20 mouse cellular contexts compared by ENCODE assay signal in genomic region chr1:192300417-192300816, GRCm38 (mm10).
DNase-seq lines count a peak whose midpoint lies in the region; ATAC-seq and TF ChIP-seq lines count a peak whose summit lies in the region.
"Had no signal": no experiment of that assay in that cellular context is flagged by ENCODE, and none has a peak within 500 bp of the region (broad histone marks: within the 10 kb centered on the region; RNA-seq: fewer than 3 reads in every experiment).

No protein-coding gene starts in this region.

- 68% methylated on average over 7 of the region's 7 CpGs for WGBS in heart, embryonic 10.5 days

- peak; percentile 61 for DNase-seq in cerebellum, adult 9-10 months
- DNase-seq in cerebellum, postnatal 36 days: no peak
- no peak for DNase-seq in left cerebral cortex, adult 2 months (ENCODE audit: extremely low spot score in 1 of 2, low spot score in 2 of 2)
- no peak for DNase-seq in left cerebral cortex, postnatal 10 days (ENCODE audit: extremely low spot score in 1 of 2, low spot score in 2 of 2)
- DNase-seq in 3T3-L1 (ENCODE audit: low read depth, low spot score): peak; percentile 50
- peak; percentile 19 for DNase-seq in adrenal gland, postnatal 14 days
- no peak for DNase-seq in heart, embryonic 10.5 days (ENCODE audit: low spot score)
- DNase-seq: B cell, adult 2 months; gastrocnemius, postnatal 10 days; kidney, postnatal 10 days; layer of hippocampus, adult 9-11 months; liver; liver, postnatal 0 days; spleen, adult 18-20 months had no signal

- no peak for ATAC-seq in granulocyte monocyte progenitor cell, adult 5-6 weeks (replicated peaks; ENCODE audit: poor library complexity, severe bottlenecking)
- ATAC-seq: forebrain, embryonic 16.5 days; intestine, embryonic 15.5 days; liver, postnatal 0 days had no signal

- peak overlapping the region; percentile 36 for H3K27ac ChIP-seq in left cerebral cortex, adult 2 months
- no peak overlapping the region for H3K27ac ChIP-seq in heart, embryonic 10.5 days
- H3K27ac ChIP-seq: embryonic facial prominence, embryonic 10.5 days; hindbrain, embryonic 12.5 days; intestine, embryonic 15.5 days; neural tube, embryonic 13.5 days had no signal

- no peaks in the 10 kb centered on the region for H3K36me3 ChIP-seq in heart, embryonic 10.5 days
- H3K36me3 ChIP-seq: embryonic facial prominence, embryonic 10.5 days; hindbrain, embryonic 12.5 days; intestine, embryonic 15.5 days; neural tube, embryonic 13.5 days had no signal

- no peak; the same call in none of the 2 replicates for TF ChIP-seq CTCF in left cerebral cortex, adult 2 months (IDR thresholded peaks at IDR 0.05)

- 0 out of 2 replicates have a peak, but pooled peaks cover 3% of the 10 kb centered on the region for H3K4me1 ChIP-seq in heart, embryonic 10.5 days
- H3K4me1 ChIP-seq: hindbrain, embryonic 12.5 days; neural tube, embryonic 13.5 days had no signal

- no peak overlapping the region for H3K4me3 ChIP-seq in left cerebral cortex, adult 2 months
- no peak overlapping the region for H3K4me3 ChIP-seq in heart, embryonic 10.5 days
- H3K4me3 ChIP-seq: embryonic facial prominence, embryonic 10.5 days; hindbrain, embryonic 12.5 days; intestine, embryonic 15.5 days; neural tube, embryonic 13.5 days had no signal

- no peaks in the 10 kb centered on the region for H3K27me3 ChIP-seq in heart, embryonic 10.5 days (ENCODE audit: insufficient read depth, poor library complexity, severe bottlenecking)
- H3K27me3 ChIP-seq: hindbrain, embryonic 12.5 days; intestine, embryonic 15.5 days; neural tube, embryonic 13.5 days had no signal

- intact Hi-C loops in left cerebral cortex, adult 2 months (cut with DNase I): no loop called here
- intact Hi-C loops in left cerebral cortex, postnatal 10 days (cut with DNase I): no loop called here

- no peaks in the 10 kb centered on the region for H3K9me3 ChIP-seq in heart, embryonic 10.5 days
- H3K9me3 ChIP-seq: embryonic facial prominence, embryonic 10.5 days; hindbrain, embryonic 12.5 days; intestine, embryonic 15.5 days; neural tube, embryonic 13.5 days had no signal

Comparison
In these comparisons a context has a peak if more than half of its experiments do, and no peak if none do; other contexts are left out.
1. DNase-seq: peak in cerebellum, adult 9-10 months (single experiment), 3T3-L1 (single experiment) and adrenal gland, postnatal 14 days (single experiment); none in cerebellum, postnatal 36 days (0 of 2), left cerebral cortex, adult 2 months (0 of 2), left cerebral cortex, postnatal 10 days (0 of 2) and heart, embryonic 10.5 days (single experiment).